Mouse (Mus musculus): ENCODE data around the gene Txndc9. TPM values are rescaled to one million over a fixed set of nuclear protein-coding genes. Genes with fewer than 3 reads are reported as not detected.
"Not testable (repeated sequence)": the region's sequence is repeated elsewhere in the genome, so short reads cannot be mapped to it uniquely, and the experiment has no call there.

Gene Txndc9
- polyA plus RNA-seq, 1 experiment from 2014 or later: 80.9 TPM

DNA sequence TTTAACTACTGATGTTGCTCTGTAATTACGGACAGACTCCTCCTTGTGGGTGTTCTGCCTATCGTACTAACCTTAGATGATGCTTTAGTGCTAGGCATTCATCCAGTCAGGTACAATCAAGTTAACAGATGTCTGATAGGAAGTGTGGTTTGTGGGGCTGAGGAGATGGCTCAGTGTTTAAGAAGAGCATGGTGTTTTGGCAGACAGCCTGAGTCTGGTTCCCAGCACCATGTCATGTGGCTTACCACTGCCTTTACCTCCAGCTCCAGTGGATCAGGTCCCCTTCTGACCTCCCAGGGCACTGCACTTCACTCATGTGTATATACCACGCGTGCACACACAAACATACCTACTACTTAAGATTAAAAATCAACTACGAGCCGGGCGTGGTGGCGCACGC, 4.3 kb upstream of the Txndc9 start:
- H3K9ac ChIP-seq: no peak overlapping the region
- ATAC-seq (ENCODE audit: low read depth) (no peak), DNase-seq (no peak)
- no peaks in the 10 kb centered on the region for H3K9me3 ChIP-seq (replicated peaks)
- no peaks in the 10 kb centered on the region for H3K27me3 ChIP-seq
- H3K4me1 ChIP-seq (replicated peaks): peaks cover 69% of the 10 kb centered on the region
- 79% methylated on average over 9 of the region's 9 CpGs for WGBS (ENCODE audit: insufficient replicate concordance)
- H3K27ac ChIP-seq: no peak overlapping the region
- H3K36me3 ChIP-seq: 0 out of 2 replicates have a peak, but pooled peaks cover 4% of the 10 kb centered on the region
- H3K4me3 ChIP-seq (replicated peaks): no peak overlapping the region; the same call in 1 of the 2 replicates
- no peak overlapping the region for H3K4me2 ChIP-seq

DNA sequence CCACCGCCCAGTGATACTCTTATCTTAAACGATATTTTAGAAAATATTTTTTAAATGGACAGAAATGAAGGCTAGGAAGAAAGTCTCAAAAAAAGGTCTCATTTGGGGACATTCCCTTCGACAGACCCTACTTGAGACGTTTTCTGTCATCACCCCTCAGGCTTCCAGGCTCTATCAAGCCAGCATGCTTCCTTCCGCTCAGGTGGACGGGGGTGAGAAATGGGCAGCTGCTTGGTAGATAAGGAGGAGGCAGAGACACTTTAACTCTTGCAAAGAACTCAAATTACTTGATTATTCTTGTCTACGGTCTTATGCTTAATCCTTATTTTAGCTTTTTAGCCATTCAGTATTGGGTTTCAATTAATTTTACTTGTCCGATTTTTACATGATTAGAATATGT, 3.2 kb upstream of the Txndc9 start:
- Histone ChIP-seq H3K4me3 (replicated peaks) (peak overlapping the region; percentile 16; the same call in 1 of the 2 replicates), H3K36me3 (0 out of 2 replicates have a peak, but pooled peaks cover 4% of the 10 kb centered on the region), H3K27ac (peak overlapping the region; percentile 26; the same call in 1 of the 2 replicates), H3K27me3 (no peaks in the 10 kb centered on the region), H3K4me1 (replicated peaks) (peaks cover 65% of the 10 kb centered on the region), H3K9ac (no peak overlapping the region), H3K4me2 (peak overlapping the region; percentile 81), H3K9me3 (replicated peaks) (no peaks in the 10 kb centered on the region)
- no peak for DNase-seq
- ATAC-seq (ENCODE audit: low read depth): no peak
- whole genome bisulfite sequencing (ENCODE audit: insufficient replicate concordance): 25% methylated on average over 8 of the region's 8 CpGs

DNA sequence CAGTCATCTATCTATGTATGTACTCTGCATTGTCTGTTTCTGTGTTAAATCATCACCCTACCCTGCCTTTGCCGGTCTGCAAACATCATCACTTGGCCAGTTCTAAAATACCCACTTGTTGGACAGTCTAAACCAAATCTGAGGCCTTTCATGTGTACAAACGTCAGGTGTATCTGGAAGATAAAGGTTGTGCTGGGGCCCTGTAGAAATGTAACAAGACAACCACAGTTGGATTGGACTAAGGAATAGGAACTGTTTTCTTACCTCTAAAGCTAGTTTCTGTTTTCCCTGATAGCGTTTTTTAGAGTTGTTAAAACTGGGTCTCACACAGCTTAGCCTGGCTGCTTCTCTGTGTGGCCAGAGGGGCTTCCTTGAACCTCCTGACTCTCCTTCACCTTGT, 1.9 kb upstream of the Txndc9 start:
- H3K4me3 ChIP-seq (replicated peaks): peak overlapping the region; percentile 99
- H3K9ac ChIP-seq: peak overlapping the region; percentile 97
- DNase-seq (peak; percentile 56), ATAC-seq (ENCODE audit: low read depth) (0 out of 2 replicates have a peak, but pooled peaks have one; percentile 4)
- peaks cover 15% of the 10 kb centered on the region for H3K36me3 ChIP-seq
- H3K27ac ChIP-seq: peak overlapping the region; percentile 92
- H3K27me3 ChIP-seq: no peaks in the 10 kb centered on the region
- 11% methylated on average over 3 of the region's 3 CpGs for WGBS (ENCODE audit: insufficient replicate concordance)
- H3K9me3 ChIP-seq (replicated peaks): no peaks in the 10 kb centered on the region
- H3K4me1 ChIP-seq (replicated peaks): peaks cover 65% of the 10 kb centered on the region
- H3K4me2 ChIP-seq: peak overlapping the region; percentile 81

DNA sequence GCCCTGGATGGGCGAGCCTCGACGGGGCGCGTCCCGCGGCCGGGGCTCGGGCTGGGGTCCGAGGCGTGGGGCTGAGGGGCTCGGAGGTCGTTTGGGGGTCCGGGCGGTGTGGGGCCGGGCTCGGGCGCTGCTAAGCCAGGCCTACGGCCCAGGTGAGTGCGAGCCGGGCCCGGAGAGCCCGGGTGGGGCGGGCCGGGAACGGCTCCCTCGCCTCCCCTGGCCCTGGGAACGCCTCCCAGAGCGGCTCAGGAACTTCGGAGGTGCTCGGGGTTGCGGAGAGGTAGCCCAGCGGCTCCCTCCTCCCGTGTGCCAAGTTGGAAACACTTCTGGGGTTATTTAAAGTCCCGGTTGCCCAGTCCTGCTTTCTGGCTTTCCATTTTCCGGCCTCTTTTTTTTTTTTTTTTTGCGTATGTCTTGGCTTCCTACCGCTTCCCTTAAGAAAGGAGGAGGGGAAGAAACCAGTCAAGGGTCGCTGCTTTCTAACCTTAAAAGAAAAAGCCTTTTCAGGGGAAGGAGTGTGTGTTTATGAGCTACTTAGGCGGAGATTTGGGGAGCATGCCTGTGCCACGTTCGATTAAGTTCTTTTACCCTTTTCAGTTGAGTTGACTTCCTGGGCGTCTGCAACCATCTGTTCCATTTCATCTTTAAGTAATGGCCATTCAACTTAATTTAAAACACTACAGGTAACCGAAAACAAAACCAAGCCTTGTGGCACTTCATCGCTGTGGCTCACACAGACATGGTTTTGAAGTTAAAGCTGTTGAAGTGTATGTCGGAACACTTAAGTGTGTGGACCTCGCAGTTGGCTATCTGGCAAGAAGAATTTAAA, 892 bp upstream of the Txndc9 start:
- Histone ChIP-seq H3K4me1 (replicated peaks) (peaks cover 55% of the 10 kb centered on the region), H3K9me3 (replicated peaks) (no peaks in the 10 kb centered on the region), H3K27me3 (no peaks in the 10 kb centered on the region), H3K4me2 (peak overlapping the region; percentile 81), H3K9ac (peak overlapping the region; percentile 97), H3K36me3 (peaks cover 25% of the 10 kb centered on the region), H3K4me3 (replicated peaks) (peak overlapping the region; percentile 99), H3K27ac (peak overlapping the region; percentile 92)
- DNase-seq: no peak
- WGBS (ENCODE audit: insufficient replicate concordance): 3% methylated on average over 42 of the region's 47 CpGs
- ATAC-seq (ENCODE audit: low read depth): peak; percentile 62

DNA sequence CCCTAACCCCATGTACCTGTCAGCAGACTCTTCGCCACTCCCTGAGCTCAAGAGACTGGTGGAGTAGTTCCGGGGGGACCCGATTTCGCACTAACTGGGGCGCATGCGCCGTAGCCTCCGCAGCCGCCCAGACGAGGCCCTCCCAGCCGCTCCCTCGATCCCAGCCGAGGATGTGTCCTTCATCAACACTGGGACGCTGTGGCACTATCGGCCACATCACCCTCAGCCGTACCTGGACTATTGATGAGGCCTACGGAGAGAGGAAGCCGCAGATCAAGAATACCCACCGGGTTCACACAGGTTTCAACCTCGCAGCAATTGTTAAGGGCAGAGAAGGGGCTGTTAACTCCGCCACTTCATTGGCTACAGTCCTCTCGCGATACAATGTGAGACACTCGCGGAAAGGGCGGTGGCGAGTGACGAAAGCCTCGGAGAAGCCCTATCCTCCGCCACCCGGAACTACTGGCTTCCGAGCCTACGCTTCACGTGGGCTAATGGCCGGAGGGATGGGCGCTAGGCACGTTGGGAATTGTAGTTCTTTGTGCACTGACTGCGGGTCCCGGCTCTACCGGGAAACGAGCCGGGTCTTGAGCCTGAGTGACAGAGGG, 712 bp downstream of the Txndc9 start:
- Histone ChIP-seq H3K4me2 (peak overlapping the region; percentile 81), H3K4me1 (replicated peaks) (peaks cover 42% of the 10 kb centered on the region), H3K27me3 (no peaks in the 10 kb centered on the region), H3K4me3 (replicated peaks) (peak overlapping the region; percentile 99), H3K9me3 (replicated peaks) (no peaks in the 10 kb centered on the region), H3K36me3 (peaks cover 39% of the 10 kb centered on the region), H3K27ac (peak overlapping the region; percentile 92), H3K9ac (peak overlapping the region; percentile 97)
- peak; percentile 97 for DNase-seq
- WGBS (ENCODE audit: insufficient replicate concordance): under 1% methylated on average over 42 of the region's 42 CpGs
- peak; percentile 86 for ATAC-seq (ENCODE audit: low read depth)

DNA sequence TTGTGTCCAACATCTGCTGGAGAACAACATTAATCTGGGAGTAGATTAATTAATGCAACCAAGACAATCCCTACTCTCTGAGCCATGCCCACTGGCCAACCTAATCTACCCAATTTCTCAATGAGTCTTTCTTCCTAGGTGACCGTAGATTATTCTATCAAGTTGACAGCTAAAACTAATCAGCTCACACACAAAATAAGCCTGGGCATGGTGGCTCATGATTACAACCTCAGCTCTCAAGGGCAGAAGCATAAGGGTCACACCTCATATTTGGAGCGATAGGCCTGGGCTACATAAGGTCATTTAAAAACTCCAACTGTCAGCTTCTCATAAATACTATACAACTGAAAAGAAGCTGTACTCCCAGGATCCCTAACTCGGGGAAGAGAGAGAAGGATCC, 1.5 kb downstream of the Txndc9 start:
- DNase-seq (no peak), ATAC-seq (ENCODE audit: low read depth) (no peak)
- Histone ChIP-seq H3K9ac (peak overlapping the region; percentile 77), H3K27ac (peak overlapping the region; percentile 89), H3K9me3 (replicated peaks) (no peaks in the 10 kb centered on the region), H3K27me3 (no peaks in the 10 kb centered on the region), H3K36me3 (peaks cover 44% of the 10 kb centered on the region), H3K4me3 (replicated peaks) (peak overlapping the region; percentile 99), H3K4me1 (replicated peaks) (peaks cover 35% of the 10 kb centered on the region), H3K4me2 (peak overlapping the region; percentile 81)
- 12% methylated on average over 3 of the region's 3 CpGs for WGBS (ENCODE audit: insufficient replicate concordance)

GRCm38 (mm10) chr1:37987856-37988255, 9.8 kb downstream of the Txndc9 start:
- 82% methylated on average over 5 of the region's 5 CpGs for WGBS (ENCODE audit: insufficient replicate concordance)

GRCm38 (mm10) chr1:37985764-37986323, 11.8 kb downstream of the Txndc9 start:
- Histone ChIP-seq H3K9me3 (replicated peaks) (no peaks in the 10 kb centered on the region), H3K27me3 (no peaks in the 10 kb centered on the region), H3K36me3 (peaks cover 57% of the 10 kb centered on the region), H3K9ac (no peak overlapping the region), H3K4me1 (replicated peaks) (no peaks in the 10 kb centered on the region), H3K4me3 (replicated peaks) (no peak overlapping the region), H3K27ac (no peak overlapping the region), H3K4me2 (no peak overlapping the region)
- ATAC-seq (ENCODE audit: low read depth): no peak
- DNase-seq: no peak
- 76% methylated on average over 9 of the region's 9 CpGs for WGBS (ENCODE audit: insufficient replicate concordance)

More at GRCm38 (mm10) chr1:37987856-37988255, 9.8 kb downstream of the Txndc9 start:
- H3K4me3 ChIP-seq (replicated peaks): no peak overlapping the region
- DNase-seq: no peak
- no peak for ATAC-seq (ENCODE audit: low read depth)
- no peak overlapping the region for H3K9ac ChIP-seq
- H3K36me3 ChIP-seq: peaks cover 76% of the 10 kb centered on the region
- H3K4me2 ChIP-seq: no peak overlapping the region
- no peak overlapping the region for H3K27ac ChIP-seq
- H3K9me3 ChIP-seq (replicated peaks): no peaks in the 10 kb centered on the region
- H3K27me3 ChIP-seq: no peaks in the 10 kb centered on the region
- H3K4me1 ChIP-seq (replicated peaks): no peaks in the 10 kb centered on the region

DNA sequence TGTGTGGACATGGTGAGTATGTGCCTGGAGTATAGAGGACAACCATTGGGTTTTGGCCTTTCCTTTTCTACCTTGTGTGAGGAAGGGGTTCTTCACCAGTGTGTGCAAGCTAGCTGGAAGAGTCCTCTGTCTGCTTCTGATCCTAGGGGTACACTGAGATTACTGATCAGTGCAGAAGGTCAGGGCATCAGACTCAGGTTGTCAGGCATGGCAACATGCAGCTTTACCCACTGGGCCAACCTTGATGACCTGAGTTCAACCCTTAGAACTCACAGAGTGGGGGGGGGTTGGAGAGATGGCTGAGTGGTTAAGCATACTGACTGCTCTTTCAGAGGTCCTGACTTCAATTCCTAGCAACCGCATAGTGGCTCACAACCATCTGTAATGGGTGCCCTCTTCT, 13.4 kb downstream of the Txndc9 start:
- no peak overlapping the region for H3K9ac ChIP-seq
- no peaks in the 10 kb centered on the region for H3K27me3 ChIP-seq
- WGBS (ENCODE audit: insufficient replicate concordance): 90% methylated on average over 1 of the region's 1 CpGs
- H3K36me3 ChIP-seq: peaks cover 42% of the 10 kb centered on the region
- H3K27ac ChIP-seq: no peak overlapping the region
- no peak overlapping the region for H3K4me2 ChIP-seq
- no peaks in the 10 kb centered on the region for H3K4me1 ChIP-seq (replicated peaks)
- no peak overlapping the region for H3K4me3 ChIP-seq (replicated peaks)
- H3K9me3 ChIP-seq (replicated peaks): no peaks in the 10 kb centered on the region
- DNase-seq: no peak
- no peak for ATAC-seq (ENCODE audit: low read depth)

GRCm38 (mm10) chr1:37977303-37977702, 20.4 kb downstream of the Txndc9 start:
- Histone ChIP-seq H3K27ac (no peak overlapping the region), H3K9ac (no peak overlapping the region), H3K4me2 (no peak overlapping the region), H3K27me3 (no peaks in the 10 kb centered on the region), H3K36me3 (no peaks in the 10 kb centered on the region), H3K9me3 (replicated peaks) (no peaks in the 10 kb centered on the region), H3K4me3 (replicated peaks) (no peak overlapping the region), H3K4me1 (replicated peaks) (no peaks in the 10 kb centered on the region)
- 74% methylated on average over 7 of the region's 7 CpGs for WGBS (ENCODE audit: insufficient replicate concordance)
- DNase-seq (no peak), ATAC-seq (ENCODE audit: low read depth) (no peak)

GRCm38 (mm10) chr1:37976666-37977065, 21.0 kb downstream of the Txndc9 start:
- ATAC-seq (ENCODE audit: low read depth); H3K4me2 ChIP-seq; DNase-seq; H3K36me3 ChIP-seq; H3K4me1 ChIP-seq (replicated peaks); H3K9me3 ChIP-seq (replicated peaks); H3K27me3 ChIP-seq; H3K27ac ChIP-seq; H3K9ac ChIP-seq; H3K4me3 ChIP-seq (replicated peaks): not testable (repeated sequence)
- 65% methylated on average over 9 of the region's 9 CpGs for WGBS (ENCODE audit: insufficient replicate concordance)

Measured in liver, embryonic 13.5 days (tissue).